Mouse (Mus musculus): ENCODE results near the gene Dlg2.
A peak's percentile ranks its signal among the peaks of the same experiment; 100 is the strongest.
"Not testable (repeated sequence)": the region's sequence is repeated elsewhere in the genome, so short reads cannot be mapped to it uniquely, and the experiment has no call there.

Dlg2 gene

DNA sequence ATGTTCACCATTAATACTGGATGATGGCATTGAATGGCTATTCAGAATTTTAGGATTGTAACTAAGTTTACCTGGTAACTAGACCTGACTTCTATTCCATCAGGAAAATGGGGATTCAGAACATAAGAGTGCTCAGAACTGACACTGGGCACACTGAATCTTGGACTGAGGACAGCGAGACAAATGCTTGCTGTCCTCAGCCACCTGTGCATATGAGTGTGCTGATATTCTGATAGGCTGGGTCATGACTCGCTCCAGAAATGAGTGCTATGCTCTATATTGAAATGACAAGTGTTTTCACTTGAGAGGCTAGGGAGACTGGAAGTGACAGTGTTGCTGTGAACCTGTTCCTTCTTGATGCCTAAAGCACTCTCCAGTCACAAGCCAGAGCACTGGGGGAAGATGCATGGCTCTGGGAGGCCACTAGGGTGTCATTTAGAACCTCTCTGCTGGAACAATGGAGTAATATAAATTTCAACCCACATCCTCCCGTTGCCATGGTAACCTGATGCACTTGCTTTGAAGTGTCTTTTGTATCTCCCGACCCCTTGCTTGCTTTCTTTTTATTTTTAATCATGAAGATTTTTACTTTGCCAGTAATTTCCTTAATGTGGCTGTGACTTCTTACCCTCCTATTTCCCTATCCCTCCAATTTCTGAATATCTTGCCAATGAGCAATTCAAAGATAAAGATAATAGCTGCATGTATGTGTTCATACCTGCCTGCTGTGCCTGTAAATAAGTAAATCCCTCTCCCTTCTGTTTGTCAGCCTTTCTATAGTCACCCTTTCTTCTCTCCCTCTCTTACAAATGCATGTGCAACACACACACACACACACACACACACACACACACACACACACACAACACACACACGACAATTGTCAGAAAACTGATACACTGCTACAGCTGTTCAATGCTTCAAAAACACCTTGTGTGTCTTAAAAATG lies 367.1 kb downstream of the Dlg2 start:
- DNase-seq = peak; percentile 17

DNA sequence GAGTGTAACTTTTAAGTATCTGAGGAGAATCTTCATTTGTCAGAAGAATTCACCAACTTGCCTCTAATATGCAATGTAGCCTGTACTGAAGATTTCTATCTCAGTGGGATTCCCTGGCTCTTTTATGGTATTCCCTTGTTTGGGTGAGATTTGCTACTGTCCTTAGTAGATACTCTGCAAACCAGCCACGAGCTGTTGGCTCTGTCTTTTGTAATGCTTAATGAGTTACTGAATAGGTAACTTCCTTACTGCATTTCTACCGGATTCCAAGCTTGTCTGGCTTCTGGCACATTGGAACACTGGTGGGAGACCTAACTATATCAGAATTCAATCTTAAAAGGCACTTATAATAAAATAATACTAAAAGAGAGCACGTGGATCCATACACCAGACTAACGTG lies 400.3 kb downstream of the Dlg2 start:
- not testable (repeated sequence) for DNase-seq

- DNase-seq = no peak
Observed at GRCm38 (mm10) chr7:90882740-90883139, 406.3 kb downstream of the Dlg2 start.

GRCm38 (mm10) chr7:90886396-90887006 lies 410.0 kb downstream of the Dlg2 start:
- DNase-seq = no peak

DNA sequence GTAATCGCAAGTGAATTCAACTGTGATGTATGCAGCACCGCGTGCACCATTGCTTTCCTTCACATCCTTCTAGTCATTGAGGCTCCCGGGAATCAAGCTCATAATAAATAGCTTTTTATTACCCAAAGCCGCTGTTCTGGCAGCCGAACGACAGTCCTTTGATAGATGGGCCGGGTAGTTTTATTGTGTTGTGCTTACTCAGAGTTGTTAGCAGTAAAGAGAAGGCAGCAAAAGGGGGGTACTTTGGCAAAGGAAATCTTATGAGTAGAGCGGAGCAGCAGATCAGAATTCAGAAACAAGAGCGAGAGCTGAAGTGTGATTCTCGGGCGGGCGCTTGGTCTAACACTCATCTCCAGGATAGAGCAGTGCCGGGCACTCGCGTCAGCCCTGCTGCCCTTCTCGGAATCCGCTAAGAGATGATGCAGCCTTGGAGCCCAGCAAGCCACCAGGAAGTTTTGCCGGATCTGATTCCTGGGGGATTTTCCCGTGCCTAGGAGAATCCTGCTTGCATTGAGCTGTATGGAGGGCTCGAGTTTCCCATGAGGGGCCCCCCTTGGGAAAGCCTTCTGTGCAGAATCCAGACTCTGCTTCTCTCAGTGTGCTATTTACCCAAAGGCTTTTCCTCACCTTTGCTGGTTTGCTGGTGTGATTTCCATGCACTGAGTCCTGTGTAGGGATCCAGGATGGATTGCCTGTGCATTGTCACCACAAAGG lies 410.7 kb downstream of the Dlg2 start:
- DNase-seq = peak; percentile 31

GRCm38 (mm10) chr7:90927441-90927840 lies 451.0 kb downstream of the Dlg2 start:
- peak; percentile 63 for DNase-seq

- DNase-seq = no peak
Observed at GRCm38 (mm10) chr7:90940726-90941125, 464.3 kb downstream of the Dlg2 start.

GRCm38 (mm10) chr7:90947073-90947472 lies 470.6 kb downstream of the Dlg2 start:
- peak; percentile 5 for DNase-seq

DNA sequence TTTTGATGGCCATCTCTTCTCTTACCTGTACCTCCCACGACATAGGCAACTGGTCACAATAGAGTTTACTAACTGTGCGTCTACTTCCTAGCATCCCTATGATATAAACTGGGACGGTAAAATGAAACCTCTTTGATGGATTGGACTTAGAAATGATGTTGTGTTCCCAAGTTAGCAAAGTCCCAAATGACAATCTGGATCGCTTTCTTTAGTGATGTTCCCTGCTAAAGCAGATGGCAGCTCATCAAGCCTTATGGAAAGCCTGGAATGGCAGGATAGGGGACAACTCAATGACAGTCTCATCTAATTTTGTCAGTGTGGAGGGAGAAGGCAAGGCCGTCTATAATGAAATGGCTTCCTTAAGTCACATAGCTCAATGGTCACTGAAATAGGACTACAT lies 472.7 kb downstream of the Dlg2 start:
- DNase-seq = peak; percentile 39

GRCm38 (mm10) chr7:90977241-90977640 lies 500.8 kb downstream of the Dlg2 start:
- DNase-seq = peak; percentile 9

DNA sequence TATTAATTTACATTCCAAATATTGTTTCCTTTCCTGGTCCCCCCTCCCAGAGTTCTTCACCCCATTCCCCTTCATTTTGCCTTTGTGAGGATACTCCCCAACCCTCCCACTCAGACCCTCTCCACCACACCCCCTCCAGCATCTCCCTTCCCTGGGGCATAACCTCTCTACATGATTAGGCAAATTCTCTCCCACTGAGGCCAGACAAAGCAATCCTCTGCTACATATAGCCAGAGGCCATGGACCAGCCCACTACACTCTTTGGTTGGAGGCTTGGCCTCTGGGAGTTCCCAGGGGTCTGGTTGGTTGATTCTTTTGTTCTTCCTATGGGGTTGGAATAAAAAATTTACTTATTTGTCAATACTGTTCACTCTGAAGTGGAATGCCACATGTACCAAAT lies 505.6 kb downstream of the Dlg2 start:
- no peak for DNase-seq

DNA sequence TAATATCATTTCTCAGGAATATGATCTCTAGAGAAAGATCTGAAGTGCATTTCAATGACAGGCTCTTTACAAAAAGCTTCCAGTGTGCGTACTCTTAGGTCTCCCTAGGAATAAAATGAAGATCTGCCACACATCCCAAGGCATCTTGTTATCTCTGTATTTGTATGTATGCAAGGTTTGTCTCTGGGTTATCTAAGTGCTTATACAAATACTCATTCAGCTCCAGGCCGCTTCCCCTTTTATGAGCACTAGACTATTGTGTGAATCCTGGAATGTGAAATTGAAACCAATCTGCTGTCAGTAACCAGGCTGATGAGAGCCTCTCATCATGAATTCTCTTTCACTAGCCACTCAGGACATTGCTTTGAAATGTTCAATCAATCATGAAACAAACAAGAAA lies 534.2 kb downstream of the Dlg2 start:
- no peak for DNase-seq

- DNase-seq = peak; percentile 47
Observed at GRCm38 (mm10) chr7:91044998-91045741, 568.7 kb downstream of the Dlg2 start.

- DNase-seq = no peak
Observed at GRCm38 (mm10) chr7:91045742-91046098, 569.2 kb downstream of the Dlg2 start.

DNA sequence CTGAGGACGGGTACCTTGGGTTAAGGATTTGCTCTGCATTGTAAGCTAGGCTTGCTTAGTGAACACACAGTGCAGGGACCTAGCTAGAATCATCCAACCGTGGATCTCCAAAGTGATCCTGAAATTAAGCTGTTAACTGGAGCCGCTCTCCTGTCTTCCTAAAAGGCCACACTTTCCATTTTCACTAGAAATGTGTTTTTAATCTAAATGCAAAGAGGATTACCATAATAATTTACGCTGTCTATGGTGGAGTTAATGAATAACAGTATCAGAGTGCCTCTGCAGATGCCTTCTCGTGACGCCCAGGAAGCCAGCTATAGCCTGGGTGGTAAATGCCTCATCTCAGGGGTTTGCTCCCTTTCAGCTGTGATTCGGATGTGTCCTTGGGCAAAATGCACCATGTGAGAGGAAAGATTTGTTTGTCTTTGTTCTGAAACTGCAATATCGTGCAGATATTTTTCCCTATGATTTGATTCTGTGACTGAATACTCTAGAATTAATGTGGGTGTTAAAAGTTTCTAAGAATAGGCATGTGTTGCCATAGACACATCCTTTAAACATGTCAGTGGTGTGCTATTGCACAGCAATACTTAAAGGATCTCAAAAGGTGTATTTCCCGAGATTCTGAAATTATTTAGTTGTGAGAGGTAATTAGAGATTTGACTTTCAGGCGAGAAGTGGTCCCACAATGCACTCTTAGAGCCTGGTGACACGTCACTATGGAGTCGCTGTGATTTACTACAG lies 587.0 kb downstream of the Dlg2 start:
- DNase-seq = no peak

GRCm38 (mm10) chr7:91071751-91072707 lies 595.6 kb downstream of the Dlg2 start:
- DNase-seq = no peak

DNA sequence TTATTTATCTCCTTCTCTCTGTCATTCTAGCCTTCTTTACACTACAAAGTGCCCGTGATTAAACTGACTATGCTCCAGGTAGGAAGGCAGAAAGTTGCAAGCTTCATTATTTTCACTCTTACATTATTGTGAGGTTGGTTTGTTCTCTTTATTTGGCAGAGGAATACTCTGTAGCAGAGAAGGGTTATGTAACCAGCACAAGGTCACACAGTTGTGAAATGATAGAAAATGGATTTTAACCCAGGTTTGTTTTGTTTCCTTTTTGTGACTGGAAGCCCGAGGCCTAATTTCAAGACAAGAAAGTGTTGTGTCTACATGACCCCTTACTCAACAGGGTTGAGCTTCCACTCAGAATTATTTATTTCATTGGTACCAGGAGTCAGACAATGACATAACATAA lies 609.6 kb downstream of the Dlg2 start:
- no peak for DNase-seq

- DNase-seq = peak; percentile 44
Observed at GRCm38 (mm10) chr7:91089211-91089930, 612.9 kb downstream of the Dlg2 start.

DNA sequence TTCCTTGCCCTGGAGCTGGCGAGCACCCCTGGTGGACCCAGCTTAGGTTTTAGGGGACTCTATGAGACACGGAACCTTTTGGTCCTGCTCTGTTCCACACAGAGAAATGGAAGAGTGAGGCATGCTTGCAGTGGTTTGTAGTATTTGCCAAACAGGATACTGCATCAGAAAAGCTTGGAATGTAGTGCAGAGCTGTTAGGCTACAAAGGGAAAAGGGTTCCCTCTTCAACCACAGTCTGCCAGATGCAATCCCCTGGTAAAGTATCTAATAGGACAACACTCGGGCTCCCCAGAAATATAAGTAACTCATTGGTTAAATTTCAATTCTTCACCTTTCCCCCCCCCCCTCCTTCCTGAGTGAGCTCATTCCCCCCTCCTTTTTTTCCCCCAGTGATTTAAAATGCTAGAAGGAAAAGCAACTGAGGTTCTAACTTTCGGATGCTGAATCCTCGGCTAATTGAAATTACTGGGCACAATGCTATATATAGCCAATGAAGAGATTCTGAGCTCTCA lies 613.9 kb downstream of the Dlg2 start:
- peak; percentile 14 for DNase-seq

All from layer of hippocampus, adult 9-11 months (tissue).